Mouse (Mus musculus) activated CD4-positive, CD25-positive, alpha-beta regulatory T cell (primary cell): ENCODE data around the gene Npy2r. TPM values are rescaled to one million over a fixed set of nuclear protein-coding genes. Genes with fewer than 3 reads are reported as not detected.

Experiments used
- polyA plus RNA-seq, 2 experiments: library from polyadenylated mRNA; unstranded; fragments of 100-300 nt; shearing (Covaris generic); gene quantifications; one replicate each; pipeline ENCODE4 v1.2.1; 2017

The Npy2r gene
- not detected for polyA plus RNA-seq

GRCm38 (mm10) chr3:82547908-82548721, at the start of gene Npy2r:
Gene Npy2r (minus strand): TSS chr3:82548084.

Other genes with a start within 250 kb of the Npy2r start
- 1 to 10 TPM in 1 of 2 experiments, under 1 TPM in 1; 0.74 to 1.2 TPM for gene Map9, start 190.0 kb downstream of the Npy2r start, polyA plus RNA-seq